Mouse (Mus musculus) limb, embryonic 10.5 days (tissue): ENCODE measurements around the gene Sema3d. TPM values are rescaled to one million over a fixed set of nuclear protein-coding genes. Genes with fewer than 3 reads are reported as not detected.

Experiments
- DNase-seq: peaks from one replicate; pipeline ENCODE4 v3.0.0-alpha.2; 2017; ENCODE audit warnings: low spot score
- H3K27ac ChIP-seq: fragments of 300-500 bp; sonication (generic); 2 replicates; pipeline ENCODE4 v1.5.1; 2016; ENCODE audit warnings: mild to moderate bottlenecking
- H3K27me3 ChIP-seq: fragments of 300-500 bp; sonication (generic); 2 replicates; pipeline ENCODE4 v1.6.1; 2016; ENCODE audit warnings: low read depth, mild to moderate bottlenecking; ENCODE audit not compliant: poor library complexity, severe bottlenecking
- H3K36me3 ChIP-seq: fragments of 300-500 bp; sonication (generic); 2 replicates; pipeline ENCODE4 v1.6.1; 2016; ENCODE audit warnings: mild to moderate bottlenecking, moderate library complexity
- H3K4me1 ChIP-seq: fragments of 300-500 bp; sonication (generic); 2 replicates; pipeline ENCODE4 v1.6.1; 2016
- H3K4me3 ChIP-seq: fragments of 300-500 bp; sonication (generic); 2 replicates; pipeline ENCODE4 v1.5.1; 2016; ENCODE audit warnings: mild to moderate bottlenecking, moderate library complexity
- H3K9me3 ChIP-seq: fragments of 300-500 bp; sonication (generic); replicated peaks from 2 replicates; pipeline ENCODE4 v1.6.1; 2016; ENCODE audit warnings: mild to moderate bottlenecking
- WGBS: fragments of 180-500 bp; shearing (Covaris S2); methylation state at CpG from one replicate; pipeline ENCODE4 v1.1.7; 2016; 5-methylcytosine and 5-hydroxymethylcytosine counted together
- polyA plus RNA-seq: library from polyadenylated mRNA; unstranded; fragments of >200 nt; fragmentation: Nextera tagmentation; extraction: Ambion mirVana; gene quantifications from 2 replicates; pipeline ENCODE4 v1.2.1, GENCODE M21; 2016

Sema3d gene
- polyA plus RNA-seq, 1 experiment from 2014 or later: 7.0 TPM

GRCm38 (mm10) chr5:12454946-12455345 lies 71.8 kb downstream of the Sema3d start:
- H3K9me3 ChIP-seq: no peaks in the 10 kb centered on the region
- no peaks in the 10 kb centered on the region for H3K27me3 ChIP-seq
- no peaks in the 10 kb centered on the region for H3K36me3 ChIP-seq
- no peak overlapping the region for H3K27ac ChIP-seq
- no peak overlapping the region for H3K4me3 ChIP-seq
- 45% methylated on average over 1 of the region's 1 CpGs for WGBS
- H3K4me1 ChIP-seq: peaks cover 8% of the 10 kb centered on the region
- no peak for DNase-seq

GRCm38 (mm10) chr5:12457509-12457908 lies 74.3 kb downstream of the Sema3d start:
- WGBS: 64% methylated on average over 1 of the region's 1 CpGs
- H3K27me3 ChIP-seq: no peaks in the 10 kb centered on the region

GRCm38 (mm10) chr5:12467568-12468336 lies 84.6 kb downstream of the Sema3d start:
- DNase-seq: no peak
- WGBS: 89% methylated on average over 4 of the region's 4 CpGs
- H3K4me3 ChIP-seq: no peak overlapping the region
- H3K9me3 ChIP-seq: no peaks in the 10 kb centered on the region
- H3K36me3 ChIP-seq: no peaks in the 10 kb centered on the region
- no peak overlapping the region for H3K27ac ChIP-seq
- H3K27me3 ChIP-seq: no peaks in the 10 kb centered on the region
- H3K4me1 ChIP-seq: no peaks in the 10 kb centered on the region

More at GRCm38 (mm10) chr5:12457509-12457908, 74.3 kb downstream of the Sema3d start:
- Histone ChIP-seq H3K4me1 (peaks cover 8% of the 10 kb centered on the region), H3K36me3 (no peaks in the 10 kb centered on the region), H3K4me3 (no peak overlapping the region), H3K9me3 (no peaks in the 10 kb centered on the region), H3K27ac (no peak overlapping the region)
- DNase-seq: no peak

GRCm38 (mm10) chr5:12474904-12475638 lies 91.9 kb downstream of the Sema3d start:
- H3K9me3 ChIP-seq: no peaks in the 10 kb centered on the region
- WGBS: 59% methylated on average over 5 of the region's 5 CpGs
- H3K27me3 ChIP-seq: no peaks in the 10 kb centered on the region
- DNase-seq: no peak
- peaks cover 5% of the 10 kb centered on the region for H3K4me1 ChIP-seq
- no peaks in the 10 kb centered on the region for H3K36me3 ChIP-seq
- H3K4me3 ChIP-seq: no peak overlapping the region
- no peak overlapping the region for H3K27ac ChIP-seq

- no peak overlapping the region for H3K27ac ChIP-seq
- no peaks in the 10 kb centered on the region for H3K27me3 ChIP-seq
- no peaks in the 10 kb centered on the region for H3K36me3 ChIP-seq
- H3K4me3 ChIP-seq: no peak overlapping the region
- H3K4me1 ChIP-seq: peaks cover 5% of the 10 kb centered on the region
- 75% methylated on average over 4 of the region's 4 CpGs for WGBS
- no peak for DNase-seq
- H3K9me3 ChIP-seq: no peaks in the 10 kb centered on the region
These were observed 92.4 kb downstream of the Sema3d start for GRCm38 (mm10) chr5:12475639-12475916.

GRCm38 (mm10) chr5:12487926-12488325 lies 104.7 kb downstream of the Sema3d start:
- DNase-seq: no peak
- Histone ChIP-seq H3K36me3 (no peaks in the 10 kb centered on the region), H3K27ac (no peak overlapping the region), H3K4me3 (no peak overlapping the region), H3K27me3 (no peaks in the 10 kb centered on the region), H3K4me1 (no peaks in the 10 kb centered on the region), H3K9me3 (no peaks in the 10 kb centered on the region)
- WGBS: 73% methylated on average over 2 of the region's 2 CpGs

- no peak for DNase-seq
- H3K4me1 ChIP-seq: no peaks in the 10 kb centered on the region
- H3K27me3 ChIP-seq: no peaks in the 10 kb centered on the region
- H3K36me3 ChIP-seq: no peaks in the 10 kb centered on the region
- H3K9me3 ChIP-seq: no peaks in the 10 kb centered on the region
- 95% methylated on average over 1 of the region's 1 CpGs for WGBS
- no peak overlapping the region for H3K4me3 ChIP-seq
- H3K27ac ChIP-seq: no peak overlapping the region
These were observed 108.5 kb downstream of the Sema3d start for GRCm38 (mm10) chr5:12491704-12492103.

- H3K27ac ChIP-seq: 0 out of 2 replicates have a peak overlapping the region, but pooled peaks have one; percentile 25
These were observed 115.2 kb downstream of the Sema3d start for GRCm38 (mm10) chr5:12498227-12498928.

GRCm38 (mm10) chr5:12499037-12499436 lies 115.9 kb downstream of the Sema3d start:
- Histone ChIP-seq H3K27ac (peak overlapping the region; percentile 56; the same call in 1 of the 2 replicates), H3K4me3 (no peak overlapping the region), H3K27me3 (no peaks in the 10 kb centered on the region), H3K4me1 (peaks cover 26% of the 10 kb centered on the region), H3K36me3 (no peaks in the 10 kb centered on the region), H3K9me3 (no peaks in the 10 kb centered on the region)
- no peak for DNase-seq
- WGBS: 87% methylated on average over 5 of the region's 5 CpGs

More at GRCm38 (mm10) chr5:12498227-12498928, 115.2 kb downstream of the Sema3d start:
- peak; percentile 45 for DNase-seq
- no peaks in the 10 kb centered on the region for H3K27me3 ChIP-seq
- H3K9me3 ChIP-seq: no peaks in the 10 kb centered on the region
- 57% methylated on average over 6 of the region's 6 CpGs for WGBS
- H3K36me3 ChIP-seq: no peaks in the 10 kb centered on the region
- no peak overlapping the region for H3K4me3 ChIP-seq
- H3K4me1 ChIP-seq: peaks cover 26% of the 10 kb centered on the region

GRCm38 (mm10) chr5:12499791-12500504 lies 116.8 kb downstream of the Sema3d start:
- Histone ChIP-seq H3K9me3 (no peaks in the 10 kb centered on the region), H3K27ac (peak overlapping the region; percentile 56; the same call in 1 of the 2 replicates), H3K36me3 (no peaks in the 10 kb centered on the region), H3K4me3 (no peak overlapping the region), H3K4me1 (peaks cover 26% of the 10 kb centered on the region), H3K27me3 (no peaks in the 10 kb centered on the region)
- no peak for DNase-seq
- 89% methylated on average over 6 of the region's 6 CpGs for WGBS

GRCm38 (mm10) chr5:12512471-12512870 lies 129.3 kb downstream of the Sema3d start:
- WGBS: 16% methylated on average over 1 of the region's 1 CpGs
- peaks cover 5% of the 10 kb centered on the region for H3K4me1 ChIP-seq

GRCm38 (mm10) chr5:12515283-12515682 lies 132.1 kb downstream of the Sema3d start:
- no peaks in the 10 kb centered on the region for H3K36me3 ChIP-seq
- no peaks in the 10 kb centered on the region for H3K9me3 ChIP-seq
- H3K27ac ChIP-seq: no peak overlapping the region
- H3K27me3 ChIP-seq: no peaks in the 10 kb centered on the region
- H3K4me1 ChIP-seq: no peaks in the 10 kb centered on the region
- DNase-seq: no peak
- no peak overlapping the region for H3K4me3 ChIP-seq
- 90% methylated on average over 4 of the region's 4 CpGs for WGBS

More at GRCm38 (mm10) chr5:12512471-12512870, 129.3 kb downstream of the Sema3d start:
- DNase-seq: no peak
- Histone ChIP-seq H3K9me3 (no peaks in the 10 kb centered on the region), H3K27me3 (no peaks in the 10 kb centered on the region), H3K27ac (no peak overlapping the region), H3K4me3 (no peak overlapping the region), H3K36me3 (no peaks in the 10 kb centered on the region)
